Mouse (Mus musculus) cerebellum, postnatal 25 days (tissue): ENCODE results near the gene Svep1.

ENCODE experiments used
- DNase-seq, 2 experiments: peaks; one replicate each; pipeline ENCODE4 v3.0.0; 2021; ENCODE audit warnings: mixed read lengths in 2 of 2

The Svep1 gene

DNA sequence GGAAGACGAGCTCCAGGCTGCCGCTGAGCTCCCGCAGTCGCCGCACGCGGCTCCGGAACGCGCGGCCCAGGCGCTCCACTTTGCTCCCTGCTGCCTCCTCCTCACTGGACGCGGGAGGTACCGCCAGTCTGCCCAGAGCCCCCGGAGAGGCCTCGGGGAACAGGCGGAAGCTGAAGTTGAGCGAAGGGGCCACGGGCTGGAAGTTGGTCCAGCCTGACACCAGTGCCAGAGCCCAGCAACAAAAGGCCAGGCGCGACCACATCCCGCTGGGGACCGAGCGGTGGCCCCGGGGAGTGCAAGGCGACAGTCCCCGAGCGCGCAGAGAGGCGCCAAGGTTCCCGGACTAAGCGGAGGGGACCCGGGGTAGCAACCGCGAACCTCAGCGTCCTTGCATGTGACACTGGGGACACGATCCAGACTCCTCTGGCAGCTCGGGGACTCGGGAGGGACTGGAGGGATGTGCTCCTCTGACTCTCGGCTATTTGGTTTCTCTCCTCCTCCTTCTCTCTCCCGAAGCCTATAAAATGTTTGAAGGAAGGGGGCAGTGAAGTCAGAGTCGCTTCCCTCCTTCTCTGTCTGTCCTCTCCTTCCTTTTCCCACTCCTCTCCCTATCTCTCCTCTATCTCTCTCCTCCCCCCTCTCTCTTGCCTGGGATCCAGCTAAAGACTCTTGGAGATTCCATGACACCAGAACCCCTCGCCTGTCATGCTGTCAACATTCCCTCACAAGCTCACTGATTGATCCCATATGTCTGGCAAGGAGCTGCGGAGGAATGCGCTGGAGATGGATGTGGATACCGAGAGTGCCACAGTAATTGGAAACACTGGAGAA, at the start of gene Svep1:
Gene Svep1, minus strand, starts transcription at position 745 of the 831 bp plus-strand sequence.
- peak; percentile 78 to 83 for DNase-seq

DNA sequence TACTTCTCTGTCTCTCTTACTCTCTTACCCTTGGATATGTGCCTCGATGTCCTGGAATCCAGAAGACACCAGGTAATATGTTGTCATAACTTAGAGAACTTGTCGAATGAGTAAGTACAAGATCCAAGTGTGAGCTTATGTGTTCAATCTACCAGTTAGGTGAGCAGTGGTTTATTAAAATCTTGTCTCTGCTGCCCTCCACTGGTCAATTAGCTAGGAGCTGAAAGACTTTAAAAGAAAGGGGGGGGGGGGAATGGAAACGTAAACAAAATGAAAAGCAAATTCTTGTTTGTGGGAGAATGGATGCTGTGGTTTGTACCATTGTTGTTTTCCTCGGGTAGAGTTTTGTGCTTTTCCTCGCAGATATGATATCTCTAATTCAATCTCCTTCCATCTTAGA, 46.8 kb upstream of the Svep1 start:
- peak; percentile 19 to 73 for DNase-seq

- DNase-seq = no peak
These were observed 45.7 kb upstream of the Svep1 start for GRCm38 (mm10) chr4:58252381-58252780.

DNA sequence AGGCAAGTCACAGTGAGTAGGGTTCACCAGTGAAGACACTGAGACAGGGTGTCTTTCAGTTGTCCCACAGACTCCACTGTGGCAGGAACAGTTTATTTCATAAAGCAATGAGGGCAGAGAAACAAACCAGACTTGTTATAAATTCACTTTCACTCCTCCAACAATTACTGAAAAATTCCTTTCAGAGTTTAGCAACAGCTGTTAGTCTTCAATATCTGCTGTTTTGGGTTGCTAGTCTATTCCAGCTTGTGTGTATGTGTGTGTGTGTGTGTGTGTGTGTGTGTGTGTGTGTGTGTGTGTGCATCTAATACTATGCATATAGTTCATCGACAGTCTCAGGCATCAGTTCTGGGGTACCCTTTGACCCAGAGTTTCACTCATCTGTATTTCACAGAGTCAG, 38.9 kb upstream of the Svep1 start:
- no peak for DNase-seq

- no peak for DNase-seq
These were observed 33.8 kb upstream of the Svep1 start for GRCm38 (mm10) chr4:58240416-58240815.

DNA sequence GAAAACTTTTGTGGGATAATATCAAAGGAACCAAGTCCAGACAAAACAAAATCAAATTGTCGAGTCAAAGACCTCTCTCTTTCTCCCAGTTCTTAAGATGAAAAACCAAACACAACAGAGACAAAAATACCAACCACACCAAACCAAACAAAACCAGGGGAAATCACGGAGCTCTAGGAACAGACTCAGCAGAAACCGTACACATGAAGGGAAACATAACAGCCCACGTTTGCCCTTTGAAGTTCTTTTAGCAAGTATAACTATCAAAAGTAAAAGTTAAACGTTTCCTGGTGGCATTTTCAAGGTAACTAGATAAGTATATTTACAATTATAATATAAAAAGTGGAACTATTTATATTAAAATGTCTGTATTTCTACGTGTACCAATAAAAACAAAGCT, 29.2 kb upstream of the Svep1 start:
- no peak for DNase-seq

DNA sequence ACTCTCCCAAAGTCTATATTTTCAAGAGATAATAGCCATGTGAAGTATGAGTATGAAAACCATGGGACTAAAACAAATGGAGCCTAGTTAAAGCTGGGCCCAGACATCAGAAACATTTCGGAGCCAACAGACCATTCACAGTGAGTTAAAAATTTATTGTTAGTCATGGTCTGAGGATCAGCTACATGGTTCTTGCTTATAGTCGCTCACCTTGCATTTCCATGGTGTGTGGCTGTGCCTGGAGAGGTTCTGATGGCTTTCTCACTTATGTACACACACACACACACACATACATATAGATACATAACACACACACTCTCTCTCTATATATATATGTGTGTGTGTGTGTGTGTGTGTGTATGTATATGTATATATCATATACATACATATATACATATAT, 16.8 kb upstream of the Svep1 start:
- DNase-seq = no peak

GRCm38 (mm10) chr4:58211374-58211773, 4.7 kb upstream of the Svep1 start:
- DNase-seq = no peak

GRCm38 (mm10) chr4:58210557-58211090, 4.0 kb upstream of the Svep1 start:
- DNase-seq = peak; percentile 52 to 70

- DNase-seq = no peak
These were observed 927 bp downstream of the Svep1 start for GRCm38 (mm10) chr4:58205750-58206114.

- peak; percentile 79 to 86 for DNase-seq
These were observed 5.0 kb downstream of the Svep1 start for GRCm38 (mm10) chr4:58201703-58202102.

DNA sequence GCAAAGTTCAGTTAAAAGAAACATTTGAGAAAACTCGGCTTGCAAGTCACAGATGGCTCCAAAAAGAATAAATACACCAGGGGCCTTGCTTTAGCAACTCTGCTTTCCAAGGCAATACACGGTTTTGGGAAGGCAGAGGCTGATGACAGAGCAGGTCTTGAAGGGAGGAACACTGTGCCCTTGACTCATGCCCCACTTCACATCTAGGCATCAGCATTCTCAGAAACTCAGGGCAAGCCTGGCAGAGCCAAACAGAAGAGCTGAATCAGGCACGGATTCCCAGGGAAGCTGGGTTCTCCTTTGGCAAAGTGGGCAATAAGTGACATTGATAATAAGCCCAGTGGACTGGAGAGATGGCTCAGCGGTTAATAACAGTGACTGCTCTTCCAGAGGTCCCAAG, 5.8 kb downstream of the Svep1 start:
- DNase-seq = peak in 1 of 2 experiments; percentile 32

DNA sequence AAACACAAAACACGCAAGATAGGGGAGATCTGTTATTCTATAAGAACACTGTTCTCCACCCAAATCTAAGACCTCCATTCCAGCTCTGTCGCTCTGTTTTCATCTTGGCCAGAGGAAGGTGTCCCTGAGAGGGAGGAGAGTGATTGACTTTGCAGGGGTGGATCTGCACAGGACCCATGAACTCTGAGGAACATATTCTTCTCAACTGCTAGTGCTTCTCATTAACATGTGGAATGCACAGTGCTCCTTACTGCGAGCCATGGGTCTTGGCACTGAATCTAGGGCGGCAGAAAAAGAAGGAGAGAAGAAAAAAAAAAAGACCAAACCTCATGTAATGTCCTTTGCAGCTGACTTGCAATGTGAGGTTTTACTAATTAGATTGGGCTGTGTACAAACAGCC, 9.4 kb downstream of the Svep1 start:
- peak in 1 of 2 experiments; percentile 20 for DNase-seq

DNA sequence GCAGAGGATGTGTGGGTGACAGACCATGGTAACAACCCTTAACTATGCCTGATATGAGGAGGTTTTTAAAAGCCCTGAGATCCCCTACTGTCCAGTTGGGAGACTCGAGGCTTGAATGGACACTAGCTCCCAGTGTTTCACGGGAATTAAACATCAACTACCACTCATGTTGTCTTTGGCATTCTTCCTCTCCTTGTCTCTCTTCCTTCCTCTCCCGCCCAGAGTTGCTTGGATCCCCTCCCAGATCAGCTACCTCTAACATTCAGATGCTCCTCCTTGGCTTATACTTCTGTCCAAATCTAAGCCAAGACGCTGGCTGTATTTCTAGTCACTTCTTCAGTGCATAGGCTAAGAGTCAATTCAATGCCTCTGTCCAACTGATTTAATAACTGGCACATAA, 9.9 kb downstream of the Svep1 start:
- DNase-seq = peak; percentile 27 to 47

GRCm38 (mm10) chr4:58195936-58196335, 10.7 kb downstream of the Svep1 start:
- no peak for DNase-seq

GRCm38 (mm10) chr4:58189281-58189680, 17.4 kb downstream of the Svep1 start:
- DNase-seq = no peak

DNA sequence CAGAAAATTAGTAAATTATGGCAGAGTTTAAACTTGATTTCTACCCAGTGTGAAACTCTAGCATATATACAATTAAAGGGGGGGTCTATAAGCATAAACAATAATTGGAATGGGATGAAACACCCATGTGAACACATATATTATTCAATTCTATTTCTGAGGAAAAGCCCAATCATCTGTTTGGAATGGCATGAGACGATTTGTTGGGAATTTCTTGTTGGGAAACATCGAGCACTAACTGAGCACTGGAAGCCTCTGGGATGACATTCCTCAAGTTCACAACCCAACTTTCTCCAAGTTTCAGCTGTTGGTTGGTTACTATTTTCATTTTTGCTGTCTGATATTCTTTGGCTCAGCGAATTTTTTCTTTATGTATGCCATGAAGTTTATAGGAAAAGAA, 21.3 kb downstream of the Svep1 start:
- no peak for DNase-seq

- no peak for DNase-seq
These were observed 21.8 kb downstream of the Svep1 start for GRCm38 (mm10) chr4:58184681-58185341.

- no peak for DNase-seq
These were observed 22.8 kb downstream of the Svep1 start for GRCm38 (mm10) chr4:58183897-58184296.

DNA sequence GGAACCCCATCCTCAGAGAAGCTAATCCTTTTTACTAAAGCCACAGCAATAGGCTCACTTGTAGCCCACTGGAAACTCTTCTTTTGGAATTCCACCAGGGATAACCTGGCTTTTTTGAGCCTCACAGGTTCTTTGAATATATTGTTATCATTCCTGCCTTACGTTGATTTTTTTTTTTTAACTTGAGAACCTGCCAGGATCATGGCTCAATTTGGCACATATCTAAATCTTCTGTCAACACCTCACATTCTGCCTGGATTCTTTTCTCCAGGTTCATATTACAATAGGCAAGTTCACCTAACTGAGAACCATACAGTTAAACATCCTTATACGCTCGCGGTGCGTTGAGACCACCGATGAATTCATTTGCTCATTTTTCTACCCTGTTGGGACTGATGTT, 28.2 kb downstream of the Svep1 start:
- no peak for DNase-seq

DNA sequence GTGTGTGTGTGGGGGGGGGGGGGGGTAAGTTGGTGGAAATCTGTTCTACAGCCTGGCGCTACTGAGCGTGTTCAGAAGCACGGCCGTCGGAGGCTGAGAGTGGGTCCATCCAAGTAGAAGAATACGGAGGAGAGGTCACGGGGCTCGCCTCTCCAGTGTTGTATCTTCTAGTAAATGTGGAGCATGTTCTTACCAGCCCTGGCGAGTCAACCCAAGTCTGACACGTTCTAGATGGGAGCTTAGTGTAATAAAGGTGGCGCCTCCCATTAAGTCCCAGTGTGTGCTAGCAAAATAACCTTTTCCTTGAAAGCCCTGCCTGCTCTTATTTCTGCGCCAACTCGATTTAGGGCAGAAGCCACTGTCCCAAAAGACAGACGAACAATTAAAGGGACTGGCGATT, 29.4 kb downstream of the Svep1 start:
- no peak for DNase-seq

GRCm38 (mm10) chr4:58174435-58174987, 32.1 kb downstream of the Svep1 start:
- DNase-seq = peak; percentile 97 to 99

- peak in 1 of 2 experiments; percentile 51 for DNase-seq
These were observed 33.3 kb downstream of the Svep1 start for GRCm38 (mm10) chr4:58173401-58173800.

DNA sequence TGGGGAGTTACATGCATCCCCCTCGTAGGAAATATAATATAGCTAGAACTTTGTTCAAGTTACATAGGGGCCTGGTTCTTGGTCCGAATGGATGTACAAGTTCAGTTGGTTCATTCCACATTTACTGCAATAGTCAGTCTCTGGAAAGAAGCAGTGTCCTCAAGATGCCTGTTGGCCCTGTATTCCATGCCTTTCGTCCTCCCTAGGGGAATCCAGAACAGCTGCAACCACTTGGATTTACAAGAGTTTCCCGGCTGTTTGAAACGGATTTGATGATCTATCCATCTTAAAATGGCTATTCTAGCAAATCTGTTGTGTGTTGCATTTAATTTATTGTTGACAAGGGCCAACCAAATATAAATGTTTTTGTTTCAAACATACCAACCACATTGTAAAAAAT, 36.2 kb downstream of the Svep1 start:
- no peak for DNase-seq
